8 mouse cellular contexts compared by ENCODE assay signal in the genomic region with DNA sequence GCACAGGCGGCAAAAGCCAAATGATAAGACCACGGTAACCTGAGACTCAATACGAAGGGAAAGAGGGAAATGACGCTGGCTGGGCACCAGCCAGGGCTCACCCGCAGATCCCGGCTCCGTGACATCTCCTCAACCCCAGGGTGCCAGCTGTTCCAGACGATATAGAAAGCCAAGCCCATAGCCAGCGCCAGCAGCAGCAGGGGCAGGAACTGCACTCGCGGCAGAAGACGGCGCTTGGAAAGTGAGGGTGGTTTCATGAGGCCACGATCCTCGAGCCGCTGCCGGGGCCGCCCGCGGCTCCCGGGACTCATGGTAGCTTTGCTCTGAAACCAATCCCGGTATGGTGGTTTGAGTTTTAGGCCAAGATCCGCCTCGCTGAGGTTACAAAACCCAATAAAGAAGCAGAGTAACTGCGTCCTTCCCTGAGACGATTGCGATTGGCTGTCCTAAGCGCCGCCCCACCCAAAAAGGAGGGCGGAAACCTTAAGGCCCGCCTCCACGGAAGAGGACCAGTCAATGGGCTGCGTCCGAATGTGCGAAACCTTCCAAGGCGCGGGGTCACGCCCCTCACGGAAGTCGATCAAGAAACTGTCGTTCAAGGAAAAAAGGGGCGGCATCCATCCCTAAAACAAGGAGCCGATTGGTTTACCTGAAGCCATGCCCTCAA. TPM values are rescaled to one million over a fixed set of nuclear protein-coding genes. Genes with fewer than 3 reads are reported as not detected.
A peak's percentile ranks its signal among the peaks of the same experiment; 100 is the strongest.
DNase-seq lines count a peak whose midpoint lies in the region; ATAC-seq and TF ChIP-seq lines count a peak whose summit lies in the region.

A gene (minus strand): TSS at position 417 of the 667 bp plus-strand sequence.

- no peak for TF ChIP-seq POLR2A in ES-Bruce4 (IDR thresholded peaks at IDR 0.05; ENCODE audit: insufficient read depth, low read length)

- no peaks in the 10 kb centered on the region for H3K27me3 ChIP-seq in ES-Bruce4 (ENCODE audit: control insufficient read depth, insufficient read depth, low read length, poor library complexity, severe bottlenecking)
- H3K27me3 ChIP-seq in forebrain, embryonic 13.5 days, result no peaks in the 10 kb centered on the region
- H3K27me3 ChIP-seq in liver, postnatal 0 days (ENCODE audit: insufficient read depth, low read length), result no peaks in the 10 kb centered on the region
- no peaks in the 10 kb centered on the region for H3K27me3 ChIP-seq in neural tube, embryonic 14.5 days (ENCODE audit: control insufficient read depth, insufficient read depth, low read length)

- H3K4me2 ChIP-seq in forebrain, embryonic 13.5 days, result peak within 1 kb of the TSS; percentile 86
- peak within 1 kb of the TSS; percentile 96 for H3K4me2 ChIP-seq in liver, postnatal 0 days (ENCODE audit: low read depth, low read length)
- H3K4me2 ChIP-seq in neural tube, embryonic 14.5 days (ENCODE audit: low read depth, low read length), result peak within 1 kb of the TSS; percentile 90

- TF ChIP-seq CTCF in ES-Bruce4 (IDR thresholded peaks at IDR 0.05; ENCODE audit: low read depth, low read length), result no peak
- no peak for TF ChIP-seq CTCF in liver, postnatal 0 days (IDR thresholded peaks at IDR 0.05; ENCODE audit: low read depth)

- peak within 1 kb of the TSS; percentile 17; the same call in 1 of the 2 replicates for H3K27ac ChIP-seq in ES-Bruce4 (ENCODE audit: insufficient read depth, low read length)
- peak within 1 kb of the TSS; percentile 86 for H3K27ac ChIP-seq in forebrain, embryonic 13.5 days
- H3K27ac ChIP-seq in liver, postnatal 0 days (ENCODE audit: low read depth), result peak within 1 kb of the TSS; percentile 78
- H3K27ac ChIP-seq in neural tube, embryonic 14.5 days (ENCODE audit: low read depth, low read length), result peak within 1 kb of the TSS; percentile 61

- peak; percentile 99 for DNase-seq in heart, postnatal 10 days
- DNase-seq in large intestine, adult 2 months (ENCODE audit: low read depth, low spot score), result peak; percentile 98
- peak; percentile 97 for DNase-seq in liver, postnatal 0 days
- peak; percentile 97 for DNase-seq in testis, postnatal 10 days (ENCODE audit: low spot score)

- peak; percentile 89 for ATAC-seq in cerebellum, adult (ENCODE audit: insufficient number of reproducible peaks, low FRiP score, low TSS enrichment)
- peak; percentile 97 for ATAC-seq in forebrain, embryonic 13.5 days
- peak; percentile 97 for ATAC-seq in liver, postnatal 0 days
- peak; percentile 97 for ATAC-seq in neural tube, embryonic 14.5 days (ENCODE audit: low read depth)

- H3K4me3 ChIP-seq in ES-Bruce4 (ENCODE audit: low read depth, low read length), result peak within 1 kb of the TSS; percentile 95
- peak within 1 kb of the TSS; percentile 70 for H3K4me3 ChIP-seq in forebrain, embryonic 13.5 days
- peak within 1 kb of the TSS; percentile 64 for H3K4me3 ChIP-seq in liver, postnatal 0 days (ENCODE audit: low read depth, low read length)
- H3K4me3 ChIP-seq in neural tube, embryonic 14.5 days (ENCODE audit: low read depth, low read length), result peak within 1 kb of the TSS; percentile 65

- no peaks in the 10 kb centered on the region for H3K9me3 ChIP-seq in ES-Bruce4 (replicated peaks; ENCODE audit: control insufficient read depth, insufficient read depth, low read length, poor library complexity, severe bottlenecking)
- H3K9me3 ChIP-seq in forebrain, embryonic 13.5 days (replicated peaks), result no peaks in the 10 kb centered on the region
- no peaks in the 10 kb centered on the region for H3K9me3 ChIP-seq in liver, postnatal 0 days (ENCODE audit: low read length)
- H3K9me3 ChIP-seq in neural tube, embryonic 14.5 days (ENCODE audit: control insufficient read depth, low read length), result no peaks in the 10 kb centered on the region

- intact Hi-C loops in heart, postnatal 10 days (cut with DNase I), result no loop called here

- H3K9ac ChIP-seq in ES-Bruce4 (ENCODE audit: low read depth, poor library complexity, severe bottlenecking), result peak within 1 kb of the TSS; percentile 92
- peak within 1 kb of the TSS; percentile 84 for H3K9ac ChIP-seq in forebrain, embryonic 13.5 days
- H3K9ac ChIP-seq in liver, postnatal 0 days (replicated peaks), result peak within 1 kb of the TSS; percentile 74
- peak within 1 kb of the TSS; percentile 67 for H3K9ac ChIP-seq in neural tube, embryonic 14.5 days (replicated peaks; ENCODE audit: low read depth, low read length)

- WGBS in forebrain, embryonic 13.5 days, result under 1% methylated on average over 43 of the region's 43 CpGs
- under 1% methylated on average over 43 of the region's 43 CpGs for WGBS in large intestine, adult 2 months
- WGBS in liver, postnatal 0 days (ENCODE audit: insufficient replicate concordance), result under 1% methylated on average over 43 of the region's 43 CpGs
- WGBS in neural tube, embryonic 14.5 days, result under 1% methylated on average over 43 of the region's 43 CpGs

- no peak for TF ChIP-seq EP300 in ES-Bruce4 (IDR thresholded peaks at IDR 0.05; ENCODE audit: insufficient read depth, low read depth, low read length)
- TF ChIP-seq EP300 in liver, postnatal 0 days (IDR thresholded peaks at IDR 0.05; ENCODE audit: low read depth), result peak; percentile 35; the same call in 1 of the 2 replicates

- H3K36me3 ChIP-seq in ES-Bruce4 (ENCODE audit: control insufficient read depth, insufficient read depth, low read length, poor library complexity, severe bottlenecking), result peaks cover 12% of the 10 kb centered on the region
- H3K36me3 ChIP-seq in forebrain, embryonic 13.5 days (ENCODE audit: poor library complexity, severe bottlenecking), result peaks cover 29% of the 10 kb centered on the region
- peaks cover 18% of the 10 kb centered on the region for H3K36me3 ChIP-seq in liver, postnatal 0 days (replicated peaks; ENCODE audit: insufficient read depth, low read length)
- H3K36me3 ChIP-seq in neural tube, embryonic 14.5 days (ENCODE audit: control insufficient read depth, insufficient read depth, low read length), result peaks cover 16% of the 10 kb centered on the region

- H3K4me1 ChIP-seq in ES-Bruce4 (ENCODE audit: control insufficient read depth, insufficient read depth, low read length), result peaks cover 2% of the 10 kb centered on the region
- peaks cover 31% of the 10 kb centered on the region for H3K4me1 ChIP-seq in forebrain, embryonic 13.5 days
- H3K4me1 ChIP-seq in liver, postnatal 0 days (ENCODE audit: insufficient read depth), result peaks cover 19% of the 10 kb centered on the region
- H3K4me1 ChIP-seq in neural tube, embryonic 14.5 days (ENCODE audit: control insufficient read depth, insufficient read depth, low read length), result peaks cover 14% of the 10 kb centered on the region

RNA-seq across cellular contexts. Expression of the gene that starts here (rescaled TPM):
- 4.1 and 4.6 TPM in 2 replicates for polyA plus RNA-seq in ES-Bruce4 (2011; ENCODE audit: insufficient read depth, insufficient read length, low read depth, missing spikeins)
- polyA plus RNA-seq in forebrain, embryonic 13.5 days (2015; fragmentation: Nextera tagmentation; extraction: Ambion mirVana), result 16.5 and 17.7 TPM in 2 replicates
- total RNA-seq in heart, postnatal 10 days (2021), result 1 to 10 TPM; 6.4 to 8.2 TPM
- polyA plus RNA-seq in large intestine, adult 2 months (2012; rRNA removed), result 7.7 and 9.8 TPM in 2 replicates
- 5.2 and 5.8 TPM in 2 replicates for polyA plus RNA-seq in liver, postnatal 0 days (2015; fragmentation: Nextera tagmentation; extraction: Ambion mirVana)
- polyA plus RNA-seq in neural tube, embryonic 14.5 days (2014; fragmentation: Nextera tagmentation; extraction: Ambion mirVana), result 18.6 and 21.2 TPM in 2 replicates

Comparison
In these comparisons a context has a peak if more than half of its experiments do, and no peak if none do; other contexts are left out.
1. Peak in every context shown above with its lines: DNase-seq, ATAC-seq, H3K4me3 ChIP-seq and H3K27ac ChIP-seq.
2. H3K27ac ChIP-seq: peak in every context shown above with its lines; median percentile 86 in forebrain, embryonic 13.5 days; 78 in liver, postnatal 0 days; 61 in neural tube, embryonic 14.5 days; 17 in ES-Bruce4.